Mouse (Mus musculus) G1E (cell line): ENCODE results near the gene Klhl15.

ENCODE experiments used
- CTCF ChIP-seq: IDR thresholded peaks from 2 replicates; pipeline ENCODE4 v1.5.1; 2012; ENCODE audit warnings: low read depth, low read length, inconsistent platforms, mixed read lengths
- GATA1 ChIP-seq: IDR thresholded peaks from 2 replicates; pipeline ENCODE4 v1.6.1; 2012; ENCODE audit warnings: borderline replicate concordance, low read length, inconsistent platforms, mixed read lengths
- GATA2 ChIP-seq: IDR thresholded peaks from 2 replicates; pipeline ENCODE4 v1.6.1; 2012; ENCODE audit warnings: low read depth, low read length, inconsistent platforms, borderline replicate concordance
- POLR2AphosphoS5 ChIP-seq: IDR thresholded peaks from 2 replicates; pipeline ENCODE4 v1.6.1; 2012; ENCODE audit warnings: low read depth, low read length, inconsistent platforms; ENCODE audit not compliant: insufficient replicate concordance
- TAL1 ChIP-seq: conservative IDR thresholded peaks from 2 replicates; pipeline ENCODE4 v1.6.1; 2012; ENCODE audit warnings: low read depth, low read length, inconsistent platforms, mixed read lengths

DNA sequence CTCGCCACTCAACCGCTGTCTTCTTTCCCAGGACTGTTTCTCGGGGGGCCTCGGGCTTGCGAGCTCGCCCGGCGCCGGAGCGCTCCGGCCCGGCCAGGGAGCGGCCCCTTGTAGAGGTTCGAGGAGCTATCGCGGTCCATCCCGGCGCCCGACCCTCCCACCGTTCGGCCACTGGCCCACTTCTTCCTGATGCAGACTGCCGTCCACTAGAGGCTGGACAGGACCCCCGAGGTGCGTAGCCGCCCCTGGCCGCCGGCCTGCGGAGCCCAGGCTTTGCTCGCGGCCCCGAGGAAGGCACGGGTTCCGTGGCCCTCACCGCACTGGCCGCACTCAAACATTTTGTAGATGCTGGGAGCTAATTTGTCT is 774 bp downstream of the Klhl15 start:
- no peak for TF ChIP-seq CTCF
- TF ChIP-seq GATA1, result no peak
- TF ChIP-seq GATA2, result no peak
- no peak for TF ChIP-seq TAL1
- TF ChIP-seq POLR2AphosphoS5, result no peak
